Mouse (Mus musculus) bone marrow, adult 2 months (tissue): ENCODE results near the gene Rab3b.

Experiments used
- CTCF ChIP-seq: fragments of 200-500 bp; IDR thresholded peaks from 2 replicates; pipeline ENCODE4 v1.5.1; 2011; ENCODE audit warnings: low read length, control low read depth; ENCODE audit not compliant: control insufficient read depth, insufficient read depth
- POLR2A ChIP-seq: fragments of 200-500 bp; IDR thresholded peaks from 2 replicates; pipeline ENCODE4 v1.6.1; 2011; ENCODE audit warnings: low read depth, mild to moderate bottlenecking, control low read depth, low read length, borderline replicate concordance; ENCODE audit not compliant: control insufficient read depth

DNA sequence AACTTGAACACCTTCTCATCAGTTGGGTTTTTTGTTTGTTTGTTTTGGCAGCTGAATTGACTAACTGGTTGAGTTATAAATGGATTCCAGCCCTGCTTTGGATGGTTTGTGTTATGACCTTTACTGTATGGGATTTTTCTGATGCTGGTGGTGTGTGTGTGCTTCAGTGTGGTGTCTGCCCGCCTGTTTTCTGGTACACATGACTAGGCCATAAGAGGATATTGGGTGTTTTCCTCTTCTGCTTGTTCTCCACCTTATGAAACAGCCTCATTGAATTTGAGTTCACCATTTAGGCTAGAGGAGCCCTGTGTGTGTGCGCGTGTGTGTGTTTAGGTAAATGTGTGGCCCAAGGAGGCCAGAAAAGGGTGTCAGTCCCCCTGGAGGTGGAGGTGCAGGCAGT is 43.4 kb upstream of the Rab3b start:
- TF ChIP-seq CTCF (no peak), POLR2A (no peak)
